Mouse (Mus musculus) spleen, postnatal 14 days (tissue): ENCODE results near the gene Patj.
A peak's percentile ranks its signal among the peaks of the same experiment; 100 is the strongest.

ENCODE experiments used
- DNase-seq, 2 experiments: peaks; one replicate each; pipeline ENCODE4 v3.0.0; 2021 to 2022; ENCODE audit warnings: low spot score in 2 of 2

Gene Patj

DNA sequence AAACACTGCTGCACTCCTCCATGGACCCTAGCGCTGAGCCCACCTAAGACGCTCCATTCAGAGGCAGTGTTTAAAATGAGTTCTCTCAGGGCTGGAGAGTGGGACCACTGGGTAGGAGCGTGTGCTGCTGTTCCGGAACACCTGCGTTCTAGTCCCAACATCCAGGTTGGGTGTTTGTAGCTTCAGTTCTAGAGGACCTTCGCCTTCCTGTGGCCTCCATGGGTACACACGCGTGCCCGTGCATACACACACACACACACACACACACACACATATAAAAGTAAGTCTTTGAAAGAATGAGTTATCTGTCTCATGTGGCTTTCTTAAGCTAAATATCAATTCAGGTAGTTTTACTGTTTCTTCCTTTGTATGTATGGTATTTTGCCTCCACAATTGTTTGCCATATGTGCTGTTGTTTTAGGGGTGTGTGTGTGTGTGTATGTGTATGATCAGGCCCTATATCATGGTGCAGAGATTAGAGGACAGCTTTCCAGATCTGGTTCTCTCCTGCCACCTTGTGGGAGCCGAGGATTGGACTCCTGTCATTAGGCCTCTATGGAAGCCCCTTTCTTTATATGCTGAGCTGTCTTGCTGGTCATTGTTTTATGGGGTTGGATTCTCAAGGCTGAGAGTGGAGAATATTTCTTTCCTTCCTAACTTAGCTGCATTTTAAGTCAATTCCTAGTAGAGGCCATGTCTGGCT lies 49.0 kb downstream of the Patj start:
- peak in 1 of 2 experiments; percentile 30 for DNase-seq

DNA sequence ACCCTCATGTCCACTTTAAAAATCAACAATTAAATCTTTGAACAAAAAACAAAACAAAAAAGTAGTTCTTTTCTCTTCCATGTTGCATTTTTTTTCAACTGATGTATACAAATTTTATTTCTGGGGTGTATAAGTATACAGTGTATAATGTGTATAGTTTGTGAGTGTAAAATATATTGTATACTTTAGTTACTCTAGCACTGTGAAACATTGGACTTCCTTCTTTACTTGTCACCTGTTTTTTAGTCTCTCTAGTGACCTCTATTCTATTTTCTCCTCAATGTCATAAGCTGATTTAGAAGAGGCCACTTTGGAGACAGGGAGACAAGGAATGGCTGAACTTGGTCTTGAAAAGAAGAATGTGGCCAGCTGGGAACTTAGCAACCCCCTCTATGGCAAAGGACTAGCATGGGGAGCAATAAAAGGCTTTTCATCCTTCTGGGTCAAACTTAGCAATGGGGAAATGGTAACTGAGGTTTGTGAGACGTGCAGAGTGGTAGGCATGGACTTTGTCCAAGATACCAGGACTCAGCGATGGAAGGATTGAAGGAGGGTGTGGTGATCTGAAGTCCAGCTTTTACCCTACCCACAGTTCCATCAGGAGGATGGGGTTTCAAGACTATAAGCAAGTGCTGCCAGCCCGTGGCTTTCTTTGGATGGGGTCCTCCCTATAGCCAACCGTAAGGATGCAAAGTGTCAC lies 54.1 kb downstream of the Patj start:
- no peak for DNase-seq

DNA sequence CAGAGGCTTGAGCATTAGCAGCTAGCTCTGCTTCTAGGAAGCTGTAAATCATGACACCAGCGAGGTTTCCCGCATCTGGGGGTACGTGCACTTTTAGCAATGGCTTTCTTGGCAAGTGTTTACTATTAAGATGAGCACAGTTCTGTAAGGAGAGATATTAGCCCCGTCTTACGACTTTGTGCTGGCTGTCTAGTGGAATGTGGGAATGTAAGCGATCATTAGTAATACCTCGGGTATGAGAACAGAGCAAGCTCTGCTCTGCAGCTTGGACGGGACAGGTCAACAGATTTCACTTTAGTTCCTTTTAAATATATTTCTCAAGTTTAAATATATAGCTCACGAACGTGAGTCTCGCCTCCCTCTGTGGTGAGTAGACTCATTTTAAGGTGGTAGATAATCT lies 54.7 kb downstream of the Patj start:
- no peak for DNase-seq

DNA sequence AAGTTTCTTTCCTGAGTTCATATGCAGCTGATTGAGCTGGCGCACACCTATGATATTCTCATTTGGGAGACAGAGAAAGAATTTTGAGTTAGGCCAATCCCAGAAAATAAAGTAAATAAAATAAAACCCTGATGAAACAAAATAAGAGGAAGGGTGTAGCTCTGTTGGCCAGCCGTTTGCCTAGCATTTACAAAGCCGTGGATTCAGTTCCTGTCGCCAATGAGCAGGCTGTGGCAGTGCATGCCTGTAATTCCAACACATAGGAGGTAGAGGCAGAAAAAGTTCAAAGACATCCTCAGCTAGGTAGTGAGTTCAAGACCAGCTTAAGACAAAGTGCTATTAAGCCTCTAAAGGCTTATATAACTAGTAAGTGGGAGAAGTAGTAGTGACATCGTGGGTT lies 55.2 kb downstream of the Patj start:
- no peak for DNase-seq

DNA sequence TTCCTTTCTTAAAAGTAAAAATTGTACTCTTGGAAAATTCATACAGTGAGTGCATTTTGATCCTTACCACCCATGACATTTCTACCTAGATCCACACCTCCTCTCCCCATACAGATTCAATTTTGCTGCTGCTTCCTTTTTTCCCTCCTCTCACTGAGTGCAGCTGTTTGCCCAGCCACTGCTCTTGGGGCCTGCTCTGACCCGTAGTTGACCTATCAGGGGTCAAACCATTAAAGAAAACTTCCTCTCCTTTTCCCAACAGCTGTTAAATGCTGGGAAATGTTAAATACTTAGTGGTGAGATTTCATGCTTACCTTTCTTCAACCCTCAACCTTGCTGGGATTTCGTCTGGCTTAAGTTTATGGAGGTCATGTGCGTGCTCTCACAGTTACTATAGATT lies 55.7 kb downstream of the Patj start:
- DNase-seq, result no peak

DNA sequence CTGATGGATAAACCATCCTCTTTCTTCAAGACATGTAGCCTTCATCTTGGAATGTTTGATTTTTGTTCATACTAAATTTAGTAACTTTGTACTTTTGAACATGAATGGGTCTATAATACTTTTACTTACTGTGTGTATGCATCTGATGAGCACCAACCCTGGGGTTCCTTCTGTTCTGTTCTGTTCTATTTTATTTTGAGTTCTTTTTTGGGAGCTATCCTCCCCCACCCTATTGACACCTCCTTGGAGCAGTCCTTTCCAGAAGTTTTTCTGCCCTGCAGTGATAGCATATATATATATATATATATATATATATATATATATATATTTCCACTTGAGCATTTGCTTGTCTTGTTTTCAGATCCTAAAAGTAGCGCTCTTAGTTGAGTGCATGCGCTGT lies 57.1 kb downstream of the Patj start:
- DNase-seq, result no peak

DNA sequence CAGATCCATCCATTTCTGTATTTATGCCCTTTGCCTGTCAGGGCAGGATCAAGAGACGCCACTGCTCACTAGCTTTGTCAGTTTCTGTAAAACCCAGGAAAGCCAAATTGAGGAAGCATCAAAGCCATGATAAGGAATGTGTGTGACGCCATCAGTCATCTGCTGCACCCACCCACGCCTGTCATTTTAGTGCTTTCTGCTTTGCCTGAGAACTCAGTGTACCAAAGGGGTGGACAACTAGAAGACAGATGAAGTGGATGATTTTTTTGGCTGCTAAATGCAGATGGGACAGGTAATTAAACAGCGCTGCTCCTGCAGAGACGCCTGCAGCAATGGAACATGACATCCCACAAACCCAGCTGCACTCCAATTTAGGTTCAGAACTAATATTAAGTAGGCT lies 57.6 kb downstream of the Patj start:
- DNase-seq, result no peak

DNA sequence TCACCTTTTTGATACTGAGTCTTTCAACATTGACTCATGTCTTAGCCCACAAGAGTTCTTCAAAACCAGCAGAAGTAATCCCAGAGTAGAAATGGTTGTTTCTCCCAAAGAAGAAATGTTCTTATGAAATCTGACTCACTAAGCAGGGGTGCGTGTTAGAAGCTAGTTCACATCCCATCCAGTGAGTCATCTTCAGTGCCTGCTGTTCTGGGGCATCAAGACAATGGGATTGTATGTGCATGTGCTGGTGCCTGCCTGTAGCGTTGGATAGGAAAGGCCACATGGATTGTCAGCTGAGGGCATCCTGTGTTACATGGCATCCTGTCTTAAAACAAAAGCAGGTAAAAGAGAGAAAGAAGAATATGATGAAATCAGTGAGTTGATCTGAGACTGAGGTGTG lies 59.8 kb downstream of the Patj start:
- DNase-seq, result no peak

DNA sequence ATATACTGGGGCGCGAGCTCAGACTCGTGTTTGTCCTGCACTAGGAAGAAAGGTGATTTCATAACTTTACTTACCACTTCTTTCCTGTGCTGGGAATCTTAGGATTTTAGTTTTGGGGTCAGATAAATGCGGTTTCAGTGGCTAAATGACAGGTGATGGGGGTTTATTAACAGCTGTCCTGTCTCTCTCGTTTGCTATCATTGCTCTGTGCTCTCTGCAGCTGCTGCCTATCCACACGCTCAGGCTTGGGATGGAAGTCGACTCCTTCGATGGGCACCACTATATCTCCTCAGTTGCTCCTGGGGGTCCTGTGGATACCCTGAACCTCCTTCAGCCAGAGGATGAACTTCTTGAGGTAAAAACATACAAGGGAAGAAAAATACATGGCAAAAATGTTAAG lies 60.3 kb downstream of the Patj start:
- DNase-seq, result no peak

DNA sequence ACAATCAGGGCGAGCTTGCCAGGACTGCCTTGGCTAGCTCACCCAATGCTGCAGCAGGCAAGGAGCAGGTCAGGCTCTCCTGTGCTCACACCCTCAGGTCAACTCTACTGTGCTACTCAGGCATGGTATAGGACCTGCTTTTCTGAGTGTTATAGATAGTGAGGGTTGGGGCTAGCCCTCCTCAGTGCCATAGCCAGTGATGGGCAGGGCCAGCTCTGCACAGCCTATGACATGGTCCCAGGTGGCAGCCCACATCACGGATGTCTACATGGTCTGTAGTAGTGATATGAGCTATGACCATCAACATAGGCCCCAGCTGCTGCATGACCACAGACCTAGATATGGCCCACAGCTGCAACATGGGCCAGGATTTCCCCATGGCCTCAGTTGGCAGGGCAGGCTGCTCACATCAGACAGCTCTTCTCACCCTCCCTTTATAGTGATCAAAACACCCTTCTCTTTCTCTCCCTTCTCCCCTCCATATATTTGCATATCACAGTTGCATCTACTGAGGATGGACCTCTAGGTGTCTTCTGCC lies 66.3 kb downstream of the Patj start:
- no peak for DNase-seq

DNA sequence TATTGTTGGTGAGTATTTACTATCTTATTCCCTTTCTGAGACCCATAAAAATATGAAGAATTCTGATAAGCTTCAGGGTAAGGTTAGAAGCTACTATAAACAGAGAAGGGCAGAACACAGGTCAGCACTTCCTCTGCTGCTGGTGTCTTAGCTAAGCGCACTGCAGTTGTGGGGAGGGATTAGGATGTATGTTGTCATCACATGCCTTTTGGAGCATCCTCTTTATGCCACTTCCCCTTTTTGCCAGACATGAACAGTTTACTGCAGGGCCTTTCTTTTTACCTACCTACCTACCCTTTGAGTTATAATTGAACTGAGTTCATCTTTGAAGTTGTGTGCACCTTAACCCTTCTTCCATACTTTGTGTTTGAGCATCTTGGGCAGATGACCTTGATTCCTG lies 69.9 kb downstream of the Patj start:
- no peak for DNase-seq

DNA sequence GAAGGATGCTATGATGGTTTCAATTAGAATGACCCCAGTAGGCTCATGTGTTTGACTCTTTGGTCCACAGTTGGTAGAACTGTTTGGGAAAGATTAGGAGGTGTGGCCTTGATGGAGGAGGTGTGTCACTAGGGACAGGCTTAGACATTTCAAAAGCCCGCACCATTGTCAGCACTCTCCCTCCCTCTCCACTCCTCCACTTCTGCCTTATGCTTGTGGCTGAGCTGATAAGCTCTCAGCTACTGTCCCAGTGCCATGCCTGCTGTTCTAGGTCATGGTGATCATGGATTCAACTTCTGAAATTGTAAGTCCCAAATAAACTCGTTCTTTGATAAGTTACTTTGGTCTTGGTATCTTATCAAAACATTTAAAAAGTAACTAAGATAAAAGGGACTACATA lies 70.3 kb downstream of the Patj start:
- DNase-seq, result no peak

DNA sequence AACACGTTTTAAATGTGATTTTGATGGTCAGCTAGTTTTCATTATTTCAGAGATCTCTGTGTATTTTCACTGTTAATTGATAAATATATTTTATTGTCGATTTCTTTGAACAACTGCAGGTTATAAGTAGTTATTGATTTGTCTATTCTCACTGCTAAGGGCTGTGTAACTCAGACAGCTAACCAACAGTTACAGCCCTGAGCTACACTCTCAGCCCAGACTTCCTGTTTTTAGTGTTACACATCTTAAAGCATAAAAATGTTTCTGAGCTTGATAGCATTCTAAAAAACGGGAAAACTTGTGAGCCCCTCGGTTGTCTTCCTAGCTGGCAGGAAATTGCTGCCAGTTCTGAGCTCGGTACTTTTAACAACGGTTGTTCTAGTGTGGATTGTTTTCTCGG lies 75.8 kb downstream of the Patj start:
- no peak for DNase-seq

DNA sequence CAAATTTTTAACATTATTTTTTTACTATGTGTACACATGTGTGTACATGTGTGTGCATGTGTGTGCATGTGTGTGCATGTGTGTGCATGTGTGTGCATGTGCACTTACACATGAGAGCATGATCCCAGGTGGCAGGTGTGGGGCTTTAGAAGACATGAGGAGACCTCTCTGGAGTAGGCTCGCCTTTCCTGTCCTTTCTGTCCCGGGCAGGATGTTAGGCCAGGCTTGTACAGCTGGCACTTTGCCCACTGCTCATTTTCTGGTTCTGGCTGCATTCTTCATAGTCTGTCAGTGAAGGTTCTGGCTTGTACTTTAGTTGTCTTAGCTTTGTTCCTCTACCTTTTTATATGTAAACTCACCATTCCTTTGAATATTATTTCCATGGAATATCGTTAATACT lies 77.9 kb downstream of the Patj start:
- no peak for DNase-seq

DNA sequence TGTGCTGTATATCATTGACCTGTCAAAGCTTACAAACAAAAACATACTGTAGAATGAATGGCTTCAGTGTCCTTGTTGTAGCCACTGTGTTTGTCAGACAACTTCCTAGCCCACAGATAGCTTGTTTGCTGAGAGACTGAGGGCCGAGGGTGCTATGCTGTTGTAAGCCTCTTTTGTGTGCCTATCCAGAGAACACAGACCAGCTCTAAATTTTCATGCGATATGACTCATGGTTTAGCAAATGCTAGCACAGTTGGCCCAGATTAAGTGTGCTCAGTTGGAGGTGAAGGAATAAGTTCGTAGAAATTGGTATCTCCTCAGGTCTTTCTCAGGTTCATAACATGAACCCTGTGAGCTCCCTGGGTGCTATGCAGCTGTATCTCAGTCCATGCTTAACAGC lies 82.4 kb downstream of the Patj start:
- DNase-seq, result no peak

DNA sequence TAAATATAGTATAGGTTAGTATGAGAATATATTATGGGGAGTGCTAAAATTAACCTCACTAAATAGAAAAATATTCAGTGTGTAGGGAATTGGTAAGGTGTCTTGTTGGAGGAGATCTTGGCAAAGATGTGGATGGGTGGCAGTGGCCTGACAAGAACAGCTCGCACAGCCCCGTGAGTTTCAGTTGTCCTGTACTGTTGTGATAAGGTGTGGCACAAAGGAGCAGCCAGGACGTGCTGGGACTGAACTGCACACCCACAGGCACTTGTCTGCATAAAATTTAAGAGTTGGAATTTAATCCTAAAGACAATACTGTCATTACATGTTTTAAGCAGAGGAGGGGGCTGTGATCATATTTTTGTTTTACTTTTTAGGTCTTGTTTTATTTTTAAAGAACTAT lies 90.9 kb downstream of the Patj start:
- DNase-seq, result no peak

DNA sequence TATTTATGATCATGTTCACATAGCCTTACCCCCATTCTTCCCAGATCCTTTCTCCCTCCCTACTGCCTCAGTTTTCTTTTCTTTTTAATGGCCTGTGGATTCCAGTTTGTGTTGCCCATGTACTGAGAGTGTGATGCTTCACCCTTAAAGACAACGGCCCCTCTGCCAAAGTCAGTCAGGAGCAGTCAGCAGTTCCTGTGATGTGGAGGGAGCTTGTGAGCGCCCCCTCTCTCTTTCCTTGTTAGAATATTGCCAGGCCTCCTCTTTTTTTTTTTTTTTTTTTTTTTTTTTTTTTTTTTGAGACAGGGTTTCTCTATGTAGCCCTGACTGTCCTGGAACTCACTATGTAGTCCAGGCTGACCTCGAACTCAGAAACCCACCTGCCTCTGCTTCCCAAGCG lies 91.3 kb downstream of the Patj start:
- no peak for DNase-seq

DNA sequence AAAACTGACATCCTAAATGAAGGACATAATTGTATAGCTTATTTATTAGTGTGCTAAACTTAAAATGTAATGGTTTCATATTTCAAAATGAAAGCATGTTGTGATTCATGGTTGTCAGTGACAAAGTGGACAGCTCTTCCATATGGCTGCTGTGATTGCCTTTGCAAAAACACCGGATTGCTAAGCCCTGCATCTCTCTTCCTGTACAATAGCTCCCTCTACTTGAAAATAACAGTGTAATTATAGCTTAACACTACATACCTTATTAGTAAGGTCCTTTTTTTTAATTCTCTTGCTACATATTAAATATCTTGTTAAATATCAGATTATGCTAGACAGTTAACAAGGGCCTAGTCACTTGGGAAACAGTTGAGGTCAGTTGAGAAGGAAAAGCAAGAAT lies 93.8 kb downstream of the Patj start:
- DNase-seq, result no peak

DNA sequence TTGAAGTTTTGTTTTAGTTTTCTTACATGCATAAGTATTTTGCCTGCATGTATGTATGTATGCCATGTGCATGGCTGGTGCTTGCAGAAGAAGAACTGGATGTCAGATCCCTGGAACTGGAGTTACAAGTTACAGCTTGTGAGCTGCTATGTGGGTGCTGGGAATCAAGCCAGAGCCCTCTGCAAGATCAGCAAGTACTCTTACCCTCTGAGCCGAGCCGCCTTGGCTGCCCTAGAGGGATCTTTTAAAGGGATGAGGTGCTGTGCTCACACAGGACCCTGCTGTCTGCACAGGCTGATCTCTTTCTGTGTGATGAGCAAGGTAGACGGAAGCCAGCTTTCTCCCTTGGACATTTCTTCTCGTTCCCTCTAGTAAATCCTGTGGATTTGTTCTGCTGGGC lies 102.8 kb downstream of the Patj start:
- DNase-seq, result no peak

DNA sequence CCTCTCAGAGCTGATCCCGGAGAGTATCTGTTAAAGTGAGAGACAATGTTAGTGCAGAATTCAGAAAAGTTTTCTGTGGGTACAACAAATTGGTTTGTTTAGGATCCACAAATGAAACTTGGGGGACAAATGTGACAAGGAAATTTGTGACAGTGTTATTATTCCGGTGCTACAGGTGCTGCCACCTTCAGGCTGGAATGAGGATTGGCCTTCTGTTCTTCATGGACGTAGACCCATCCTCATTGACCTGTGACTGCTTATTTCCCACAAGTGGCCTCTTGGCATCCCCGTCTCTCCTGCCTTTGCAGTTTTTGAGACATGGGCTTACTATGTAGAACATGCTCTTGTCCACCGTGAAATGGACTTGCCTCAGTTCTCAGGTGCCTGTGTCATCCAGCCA lies 104.6 kb downstream of the Patj start:
- no peak for DNase-seq

DNA sequence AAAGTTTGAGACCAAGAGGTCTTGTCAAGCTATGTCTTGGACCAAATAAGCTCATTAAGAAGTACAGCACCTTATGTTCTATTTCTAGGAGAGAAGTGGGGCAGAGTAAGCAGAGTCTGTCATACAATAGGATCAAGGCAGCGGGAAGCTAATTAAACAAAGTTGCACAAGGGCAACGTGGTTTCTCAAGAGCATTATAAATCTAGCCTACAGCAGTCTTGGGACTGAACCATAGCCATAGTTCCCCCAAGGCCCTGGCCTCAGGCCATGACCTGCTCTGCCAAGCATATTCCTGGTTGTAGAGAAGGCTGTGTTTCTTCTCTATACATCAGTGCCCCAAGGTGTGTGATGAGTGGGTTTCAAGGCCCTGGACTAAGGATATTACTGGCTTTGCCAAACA lies 105.3 kb downstream of the Patj start:
- no peak for DNase-seq

DNA sequence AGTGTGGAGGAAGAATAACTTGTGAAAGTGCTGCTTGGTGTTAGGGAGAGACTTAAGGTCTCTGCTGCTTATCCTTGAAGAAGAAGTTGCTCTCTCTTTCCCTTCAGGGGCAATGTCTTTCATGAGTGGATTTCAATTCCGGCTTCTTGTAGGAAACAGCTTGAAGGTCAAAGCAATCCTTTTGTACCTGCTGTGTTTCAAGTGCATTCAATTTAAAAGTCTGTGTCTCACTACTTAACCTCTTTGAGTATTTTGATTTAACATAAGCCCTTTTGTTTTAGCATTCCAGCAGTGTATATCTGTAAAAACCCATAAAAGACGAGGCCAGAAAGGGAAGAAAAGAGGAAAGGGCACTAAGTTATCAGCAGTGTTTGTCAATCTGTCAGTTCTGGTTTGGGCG lies 109.2 kb downstream of the Patj start:
- DNase-seq, result no peak

DNA sequence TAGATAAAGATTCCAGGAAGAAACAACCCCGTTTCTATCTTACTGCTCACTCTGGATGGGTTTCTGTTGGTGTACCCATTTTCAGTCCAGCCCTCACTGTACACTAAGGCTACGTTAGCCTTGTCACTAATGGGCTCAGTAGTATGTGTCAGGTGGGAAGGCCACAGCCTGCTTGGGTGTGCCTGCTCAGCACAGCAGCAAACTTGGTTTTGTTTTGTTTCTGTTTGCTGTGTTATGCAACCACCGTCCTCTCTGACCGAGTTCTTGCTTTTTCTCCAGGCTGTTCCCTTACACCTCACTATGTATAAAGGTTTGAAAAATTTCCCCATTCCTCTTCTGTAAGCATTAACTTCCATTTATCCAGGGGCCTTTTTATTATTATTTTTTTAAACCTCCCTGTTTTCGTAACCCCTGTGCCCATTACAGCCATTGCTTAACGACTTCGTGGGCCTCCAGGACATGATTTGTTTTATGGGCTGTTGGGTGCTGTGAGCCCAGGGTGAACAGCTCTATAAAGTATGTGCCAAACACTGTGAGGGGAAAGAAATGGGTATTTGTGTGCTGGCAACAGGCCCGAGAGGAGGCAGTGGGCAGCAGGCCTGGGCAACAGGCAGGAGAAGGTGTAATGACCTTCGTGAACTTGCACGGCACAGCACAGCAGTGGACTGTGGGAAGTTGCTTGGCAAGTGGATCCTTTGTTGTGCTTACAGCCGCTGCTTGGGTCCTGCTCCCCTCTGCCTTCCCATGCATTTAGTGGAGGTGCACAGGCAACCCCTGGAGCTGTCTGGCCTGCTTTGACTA lies 113.1 kb downstream of the Patj start:
- DNase-seq, result no peak
